Mouse (Mus musculus) kidney, adult 2 months (tissue): ENCODE results near the gene Cacnb4. TPM values are rescaled to one million over a fixed set of nuclear protein-coding genes. Genes with fewer than 3 reads are reported as not detected.
A peak's percentile ranks its signal among the peaks of the same experiment; 100 is the strongest.

Experiments
- DNase-seq: peaks from one replicate; pipeline ENCODE4 v3.0.0; 2021
- H3K27ac ChIP-seq: fragments of 200-500 bp; 2 replicates; pipeline ENCODE4 v1.5.1; 2012; ENCODE audit warnings: low read depth, low read length, control low read depth, inconsistent platforms; ENCODE audit not compliant: insufficient read depth
- H3K27me3 ChIP-seq: fragments of 200-500 bp; replicated peaks from 2 replicates; pipeline ENCODE4 v1.6.1; 2012; ENCODE audit warnings: mild to moderate bottlenecking, moderate library complexity, low read length, inconsistent platforms; ENCODE audit not compliant: control insufficient read depth, insufficient read depth
- H3K36me3 ChIP-seq: fragments of 200-500 bp; 2 replicates; pipeline ENCODE4 v1.6.1; 2012; ENCODE audit warnings: mild to moderate bottlenecking, moderate library complexity, low read length, inconsistent platforms; ENCODE audit not compliant: control insufficient read depth, insufficient read depth
- H3K4me1 ChIP-seq: fragments of 200-500 bp; 2 replicates; pipeline ENCODE4 v1.6.1; 2011; ENCODE audit warnings: low read length; ENCODE audit not compliant: control insufficient read depth, insufficient read depth
- H3K4me3 ChIP-seq: fragments of 200-500 bp; 2 replicates; pipeline ENCODE4 v1.5.1; 2011; ENCODE audit warnings: mild to moderate bottlenecking, low read depth, low read length, control low read depth; ENCODE audit not compliant: insufficient read depth
- CTCF ChIP-seq: fragments of 200-500 bp; conservative IDR thresholded peaks from 2 replicates; pipeline ENCODE4 v1.5.1; 2011; ENCODE audit warnings: low read depth, mild to moderate bottlenecking, control low read depth, low read length, moderate library complexity, mixed read lengths; ENCODE audit not compliant: insufficient read depth, insufficient read length
- POLR2A ChIP-seq: fragments of 200-500 bp; IDR thresholded peaks from one replicate; pipeline ENCODE4 v1.6.1; 2011; ENCODE audit warnings: low read depth, low read length, control low read depth
- WGBS: fragments of 180-500 bp; shearing (Covaris S2); methylation state at CpG from one replicate; pipeline ENCODE4 v1.1.7; 2018; 5-methylcytosine and 5-hydroxymethylcytosine counted together
- polyA plus RNA-seq: library from polyadenylated mRNA; depleted of rRNA; stranded (reverse); fragments of >200 nt; gene quantifications from 2 replicates; pipeline ENCODE4 v1.2.3, GENCODE M21; 2012

Gene Cacnb4
- polyA plus RNA-seq, 1 experiment = 1.0 TPM

DNA sequence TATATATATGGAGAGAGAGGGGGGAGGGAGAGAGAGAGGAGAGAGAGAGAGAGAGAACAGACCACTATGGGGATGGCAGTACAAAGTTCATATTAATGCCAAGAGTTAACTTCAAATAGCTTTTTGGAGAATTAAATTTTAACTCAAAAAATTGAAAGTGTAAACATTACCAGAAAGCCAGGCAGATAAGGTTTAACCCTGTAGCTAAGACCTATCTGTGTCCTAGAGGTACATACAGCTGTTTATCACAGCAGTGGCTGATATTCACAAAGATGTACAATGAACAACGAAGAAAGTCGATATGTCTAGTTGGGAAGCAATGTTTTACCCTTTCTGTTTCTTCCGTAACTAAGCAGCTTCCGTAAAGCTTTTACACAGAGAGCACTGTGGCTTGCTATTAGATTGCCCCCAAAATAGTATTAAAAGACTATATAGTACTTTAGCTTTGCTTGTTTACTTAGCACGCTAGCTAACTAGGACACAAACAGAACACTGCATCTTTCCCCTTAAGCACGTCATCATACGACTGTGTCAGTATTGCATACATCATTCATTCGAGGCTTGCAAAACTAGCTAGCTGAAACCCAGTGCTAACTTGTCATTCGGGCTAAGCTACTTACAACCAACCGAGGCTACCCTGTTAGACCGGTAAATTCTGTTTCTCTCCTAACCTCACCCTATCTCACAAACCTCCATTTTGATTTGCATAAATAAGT, 72.5 kb downstream of the Cacnb4 start:
- no peak overlapping the region for H3K27ac ChIP-seq
- 0 out of 2 replicates have a peak, but pooled peaks cover 7% of the 10 kb centered on the region for H3K4me1 ChIP-seq
- WGBS = 79% methylated on average over 11 of the region's 11 CpGs
- DNase-seq = no peak
- TF ChIP-seq POLR2A = no peak
- no peaks in the 10 kb centered on the region for H3K36me3 ChIP-seq
- no peaks in the 10 kb centered on the region for H3K27me3 ChIP-seq
- H3K4me3 ChIP-seq = no peak overlapping the region

DNA sequence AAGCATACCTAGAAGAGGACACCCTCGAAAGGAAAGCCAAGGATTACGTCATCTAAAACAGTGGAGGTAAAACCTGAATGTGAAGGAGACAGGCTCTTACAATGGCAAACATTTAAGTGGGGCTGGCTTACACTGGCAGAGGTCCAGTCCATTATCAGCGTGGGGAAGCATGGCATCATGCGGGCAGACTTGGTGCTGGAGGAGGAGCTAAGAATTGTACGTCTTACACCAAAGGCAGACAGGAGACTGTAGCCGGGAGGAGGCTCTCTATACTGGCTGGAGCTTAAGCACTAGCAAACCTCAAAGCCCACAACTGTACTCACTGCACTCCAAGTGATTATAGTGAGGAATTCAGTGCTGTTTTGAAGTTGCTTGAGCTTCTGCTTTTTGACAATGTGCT, 73.2 kb downstream of the Cacnb4 start:
- TF ChIP-seq CTCF (no peak), POLR2A (no peak)
- H3K4me1 ChIP-seq = 0 out of 2 replicates have a peak, but pooled peaks cover 7% of the 10 kb centered on the region
- DNase-seq = no peak
- H3K36me3 ChIP-seq = no peaks in the 10 kb centered on the region
- no peaks in the 10 kb centered on the region for H3K27me3 ChIP-seq
- no peak overlapping the region for H3K4me3 ChIP-seq
- H3K27ac ChIP-seq = no peak overlapping the region
- WGBS = 38% methylated on average over 6 of the region's 6 CpGs

DNA sequence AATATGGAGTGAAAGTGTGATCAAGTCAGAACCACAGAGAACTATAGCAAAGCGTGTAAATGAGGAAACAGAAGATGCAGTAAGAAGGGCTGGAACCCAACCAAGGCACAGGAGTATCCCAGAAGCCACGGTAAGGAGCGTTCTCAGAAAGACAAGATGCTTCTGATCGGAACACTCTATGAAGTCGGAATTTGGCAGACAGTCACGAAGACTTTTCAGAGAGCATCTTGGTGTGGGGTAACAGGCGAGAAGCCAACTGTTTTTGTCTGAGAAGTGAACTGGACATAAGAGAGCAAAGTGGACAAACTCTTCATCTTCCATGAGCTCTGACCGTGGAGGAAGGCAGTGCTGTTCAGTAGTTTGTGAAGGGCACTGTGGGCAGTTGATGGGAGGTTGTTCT, 73.7 kb downstream of the Cacnb4 start:
- no peaks in the 10 kb centered on the region for H3K27me3 ChIP-seq
- H3K36me3 ChIP-seq = no peaks in the 10 kb centered on the region
- no peak overlapping the region for H3K4me3 ChIP-seq
- H3K4me1 ChIP-seq = 0 out of 2 replicates have a peak, but pooled peaks cover 7% of the 10 kb centered on the region
- WGBS = 78% methylated on average over 8 of the region's 8 CpGs
- TF ChIP-seq CTCF (no peak), POLR2A (no peak)
- no peak overlapping the region for H3K27ac ChIP-seq
- peak; percentile 56 for DNase-seq

DNA sequence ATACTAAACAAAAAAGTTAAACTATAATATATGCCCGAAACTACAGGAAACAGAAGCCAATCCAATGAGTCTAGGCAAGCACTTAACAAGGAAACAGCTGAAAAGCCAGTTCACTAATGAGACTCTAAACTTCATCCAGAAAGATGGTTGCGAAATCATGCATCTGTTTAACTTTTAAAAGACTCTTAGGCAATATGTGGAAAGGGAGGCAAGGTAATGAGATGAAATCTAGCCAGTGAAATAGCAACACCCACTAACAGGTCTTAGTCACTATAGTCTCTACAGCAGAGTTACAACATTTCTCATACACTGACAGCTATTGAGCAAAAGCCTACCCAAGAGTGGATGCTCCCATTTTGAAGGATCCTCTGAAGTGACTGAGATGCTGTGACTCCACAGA, 74.4 kb downstream of the Cacnb4 start:
- H3K4me3 ChIP-seq = no peak overlapping the region
- H3K36me3 ChIP-seq = no peaks in the 10 kb centered on the region
- H3K27me3 ChIP-seq = no peaks in the 10 kb centered on the region
- no peak overlapping the region for H3K27ac ChIP-seq
- H3K4me1 ChIP-seq = 0 out of 2 replicates have a peak, but pooled peaks cover 7% of the 10 kb centered on the region
- TF ChIP-seq CTCF (no peak), POLR2A (no peak)
- 46% methylated on average over 2 of the region's 2 CpGs for WGBS
- DNase-seq = peak; percentile 65

- no peak for TF ChIP-seq POLR2A
- TF ChIP-seq CTCF = no peak
- Histone ChIP-seq H3K27ac (no peak overlapping the region), H3K27me3 (no peaks in the 10 kb centered on the region), H3K36me3 (no peaks in the 10 kb centered on the region), H3K4me1 (no peaks in the 10 kb centered on the region), H3K4me3 (no peak overlapping the region)
- DNase-seq = no peak
These were observed 79.1 kb downstream of the Cacnb4 start for GRCm38 (mm10) chr2:52597511-52597910.

GRCm38 (mm10) chr2:52593814-52594213, 82.8 kb downstream of the Cacnb4 start:
- DNase-seq = no peak
- WGBS = 87% methylated on average over 8 of the region's 8 CpGs
- Histone ChIP-seq H3K36me3 (no peaks in the 10 kb centered on the region), H3K27ac (no peak overlapping the region), H3K4me3 (no peak overlapping the region), H3K27me3 (no peaks in the 10 kb centered on the region), H3K4me1 (no peaks in the 10 kb centered on the region; the same call in 1 of the 2 replicates)
- TF ChIP-seq POLR2A (no peak), CTCF (no peak)

DNA sequence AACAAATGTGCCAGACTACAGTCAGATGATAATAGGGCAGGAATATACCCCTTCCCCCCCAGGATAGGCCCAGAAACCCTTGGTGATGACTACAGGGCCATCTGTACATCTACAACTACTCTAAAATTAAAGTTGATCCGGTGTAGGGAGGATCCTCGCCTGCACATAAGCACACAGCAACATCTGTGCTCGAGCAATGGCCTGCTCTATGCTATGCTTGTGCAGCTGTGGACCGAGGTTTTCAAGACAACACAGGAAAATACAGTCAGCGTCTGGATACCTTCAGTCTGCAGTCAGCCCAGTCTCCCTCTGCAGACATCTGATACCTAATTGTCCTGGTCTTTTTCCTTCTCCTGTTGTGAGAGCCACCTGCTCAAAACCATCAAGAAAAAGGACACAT, 83.4 kb downstream of the Cacnb4 start:
- Histone ChIP-seq H3K36me3 (no peaks in the 10 kb centered on the region), H3K27me3 (no peaks in the 10 kb centered on the region), H3K4me3 (no peak overlapping the region), H3K27ac (no peak overlapping the region), H3K4me1 (no peaks in the 10 kb centered on the region; the same call in 1 of the 2 replicates)
- WGBS = 56% methylated on average over 5 of the region's 5 CpGs
- TF ChIP-seq POLR2A (no peak), CTCF (no peak)
- no peak for DNase-seq

DNA sequence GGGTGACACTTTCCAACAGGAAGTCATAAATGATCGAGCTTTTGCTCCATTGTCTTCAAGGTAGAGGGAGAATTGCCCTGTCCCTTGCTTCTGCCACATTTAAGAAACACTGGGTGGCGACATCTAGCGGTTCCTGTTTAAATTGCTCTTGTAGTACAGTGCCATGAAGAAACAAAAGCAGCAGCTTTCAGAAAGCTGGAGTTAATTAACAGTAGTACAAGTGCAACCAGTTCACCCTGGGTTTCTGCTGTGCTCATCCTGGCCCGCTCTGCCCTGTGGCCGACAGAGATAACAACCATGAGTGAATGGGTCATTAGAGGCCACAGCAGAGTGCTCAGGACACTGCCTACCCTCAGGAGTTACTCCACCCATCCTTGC, 85.7 kb downstream of the Cacnb4 start:
- H3K27me3 ChIP-seq = no peaks in the 10 kb centered on the region
- DNase-seq = peak; percentile 86
- H3K4me1 ChIP-seq = no peaks in the 10 kb centered on the region; the same call in 1 of the 2 replicates
- H3K27ac ChIP-seq = no peak overlapping the region
- under 1% methylated on average over 5 of the region's 5 CpGs for WGBS
- no peaks in the 10 kb centered on the region for H3K36me3 ChIP-seq
- no peak overlapping the region for H3K4me3 ChIP-seq
- peak; percentile 59 for TF ChIP-seq CTCF
- no peak for TF ChIP-seq POLR2A
